Mouse (Mus musculus) T-cell, adult 2 months (primary cell): Measurements from ENCODE around the gene Trpm5.

ENCODE experiments used
- DNase-seq: peaks from one replicate; pipeline ENCODE4 v3.0.0; 2022; ENCODE audit warnings: low spot score

The Trpm5 gene

DNA sequence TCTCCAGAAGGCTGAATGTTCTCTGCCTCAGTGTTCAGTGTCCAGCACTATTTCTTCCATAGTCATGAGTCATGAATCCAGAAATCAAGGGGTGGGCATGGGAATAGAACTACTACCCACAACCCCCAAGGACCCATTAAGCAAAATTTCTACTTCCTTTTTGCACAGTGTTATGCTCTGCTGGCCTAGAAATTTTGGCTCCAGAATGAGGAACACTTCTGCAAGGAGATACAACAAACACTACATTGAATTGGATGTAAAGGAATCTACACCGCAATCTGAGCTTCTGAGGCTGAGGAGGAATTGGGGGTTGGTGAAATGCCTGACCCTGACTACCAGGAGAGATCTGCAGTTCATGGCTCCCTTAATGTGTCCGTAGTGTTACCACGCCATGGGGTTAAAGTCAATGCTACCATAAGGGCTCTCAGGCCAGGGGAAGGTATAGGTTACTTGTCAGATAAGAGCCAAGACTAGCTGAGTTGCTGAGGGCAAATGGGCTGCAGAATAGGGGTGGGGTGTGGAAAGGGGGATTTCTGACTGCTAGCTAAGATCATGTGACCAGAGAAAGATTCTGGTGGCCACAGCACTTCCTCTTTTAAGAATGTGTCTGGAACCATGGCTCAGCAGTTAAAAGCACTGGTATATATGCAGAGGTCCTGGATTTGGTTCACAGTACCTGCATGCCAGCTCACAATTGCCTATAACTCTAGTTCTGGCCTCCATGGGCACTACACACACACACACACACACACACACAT, 56.1 kb downstream of the Trpm5 start:
- no peak for DNase-seq

DNA sequence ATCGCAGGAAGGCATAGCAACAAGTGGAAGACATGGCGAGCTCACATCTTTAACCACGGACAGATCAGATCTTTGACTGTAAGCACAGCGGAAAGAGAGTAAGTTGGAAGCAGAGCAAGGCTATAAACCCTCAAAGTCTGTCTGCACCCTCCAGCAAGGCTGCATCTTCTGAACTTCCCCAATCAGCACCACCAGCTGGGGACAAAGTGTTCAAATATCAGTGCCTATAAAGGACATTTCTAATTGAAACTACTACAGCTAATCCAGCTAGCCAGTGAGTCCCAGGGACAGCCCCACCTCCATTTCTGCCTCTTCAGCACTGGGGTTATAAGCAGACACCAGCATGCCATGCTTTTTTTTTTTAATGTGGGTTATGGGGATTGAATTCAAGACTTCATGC, 57.1 kb downstream of the Trpm5 start:
- DNase-seq, result no peak

DNA sequence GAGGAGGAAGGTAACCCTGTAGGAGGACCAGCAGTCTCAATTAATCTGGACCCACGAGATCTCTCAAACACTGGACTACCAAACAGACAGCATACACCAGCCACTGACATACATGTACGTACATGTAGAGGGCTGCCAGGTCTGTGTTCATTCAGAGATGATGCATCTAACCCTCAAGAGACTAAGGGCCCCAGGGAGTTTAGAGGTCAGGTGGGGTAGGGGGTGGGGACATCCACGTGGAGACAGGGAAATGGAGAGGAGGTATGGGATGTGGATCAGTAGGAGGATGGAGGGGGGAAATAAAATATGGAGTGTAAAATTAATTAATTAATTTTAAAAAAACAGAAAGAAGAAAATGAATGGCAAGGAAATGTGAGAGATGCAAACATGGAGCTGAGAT, 57.7 kb downstream of the Trpm5 start:
- no peak for DNase-seq

DNA sequence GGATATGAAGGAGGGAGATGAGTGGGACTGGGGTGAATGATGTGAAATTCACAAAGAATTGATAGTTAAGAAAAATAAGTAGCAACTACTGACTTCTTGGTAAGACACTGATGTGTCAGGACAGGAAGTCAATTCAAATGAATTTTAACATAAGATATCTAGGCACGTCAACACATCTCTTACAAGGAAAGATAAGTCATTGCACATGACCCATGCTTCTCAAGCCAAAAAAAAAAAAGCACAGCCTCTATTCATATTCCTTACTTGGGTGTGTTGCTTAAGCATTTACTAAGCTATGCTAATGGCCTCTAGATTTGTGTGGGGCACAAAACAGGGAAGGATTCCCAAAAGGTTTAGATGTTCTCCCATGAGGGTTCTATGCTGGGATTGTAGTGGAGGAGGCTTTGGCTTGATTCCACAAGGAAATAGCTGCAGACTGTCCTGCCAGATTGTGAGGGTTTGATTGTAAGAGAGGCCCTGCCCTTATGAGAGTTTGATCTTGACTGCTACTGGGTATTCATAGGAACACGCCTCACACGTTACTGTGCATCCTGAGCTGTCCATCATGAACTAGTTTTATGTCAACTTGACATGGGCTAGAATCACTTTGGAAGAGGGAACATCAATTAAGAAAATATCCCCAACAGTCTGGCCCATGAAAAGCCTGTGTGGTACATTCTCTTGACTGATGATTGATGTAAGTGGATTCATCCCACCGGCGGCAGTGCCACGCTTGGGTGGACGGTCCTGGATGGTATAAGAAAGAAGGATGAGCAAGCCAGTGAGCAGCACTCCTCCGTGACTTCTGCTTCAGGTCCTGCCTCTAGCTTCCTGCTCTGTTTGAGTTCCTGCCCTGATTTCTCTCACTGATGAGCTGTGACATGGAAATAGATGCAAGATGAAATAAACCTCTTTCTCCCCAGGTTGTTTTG, 59.7 kb downstream of the Trpm5 start:
- DNase-seq, result no peak

DNA sequence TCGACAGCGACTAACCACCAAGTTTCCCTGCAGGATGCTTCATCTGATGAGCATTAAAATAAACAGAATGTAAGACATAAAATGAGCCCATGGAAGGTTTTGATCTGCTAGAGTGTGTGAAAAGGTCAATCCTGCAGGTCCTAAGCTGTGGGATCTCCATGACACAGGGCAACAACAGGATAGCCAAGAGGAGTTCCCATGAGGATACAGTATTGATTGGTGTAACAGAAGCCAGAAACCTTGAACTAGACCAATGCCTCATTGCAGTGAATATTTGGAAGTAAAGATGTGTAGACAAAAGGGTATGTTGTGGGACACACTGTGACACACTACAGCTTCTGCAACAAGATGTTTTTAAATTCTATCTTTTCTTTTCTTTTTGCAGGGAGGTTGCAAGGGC, 60.3 kb downstream of the Trpm5 start:
- no peak for DNase-seq

DNA sequence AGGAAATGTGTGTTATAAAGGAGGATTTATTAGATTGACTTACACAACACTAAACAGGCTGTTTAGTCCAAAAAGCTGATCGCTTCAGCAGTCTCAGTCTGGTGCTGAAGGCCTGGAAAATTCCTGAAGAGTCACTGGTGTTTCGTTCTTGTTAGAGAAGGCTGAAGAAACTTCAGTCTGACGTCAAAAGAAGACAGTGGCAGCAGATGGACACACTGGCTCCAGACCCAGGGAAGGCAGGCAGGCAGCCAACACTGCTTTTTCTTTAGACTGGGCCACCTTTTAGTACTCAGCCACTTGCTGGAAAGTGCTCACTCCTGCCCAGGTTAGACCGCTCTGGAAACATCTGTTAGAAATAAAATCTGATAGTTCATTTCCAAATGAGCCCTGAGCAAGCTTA, 60.9 kb downstream of the Trpm5 start:
- no peak for DNase-seq

DNA sequence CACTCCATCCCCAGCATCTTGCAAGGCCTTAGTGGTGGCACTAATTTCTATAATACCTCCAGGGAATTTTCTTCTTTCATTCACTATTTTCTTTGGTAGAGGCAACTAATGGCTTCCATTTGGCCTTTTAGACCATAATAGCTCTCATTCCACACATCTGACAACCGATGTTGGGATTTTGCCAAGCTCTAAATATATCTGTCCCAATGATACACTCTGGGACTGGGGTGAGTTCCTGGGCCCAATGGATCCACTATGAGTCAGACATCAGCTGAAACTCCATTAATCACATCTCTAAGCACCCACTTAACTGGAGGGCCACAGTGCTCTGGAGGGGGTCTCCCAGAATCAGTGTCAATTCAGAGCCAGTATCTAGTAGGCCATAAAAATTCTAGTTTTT, 62.6 kb downstream of the Trpm5 start:
- DNase-seq, result no peak

DNA sequence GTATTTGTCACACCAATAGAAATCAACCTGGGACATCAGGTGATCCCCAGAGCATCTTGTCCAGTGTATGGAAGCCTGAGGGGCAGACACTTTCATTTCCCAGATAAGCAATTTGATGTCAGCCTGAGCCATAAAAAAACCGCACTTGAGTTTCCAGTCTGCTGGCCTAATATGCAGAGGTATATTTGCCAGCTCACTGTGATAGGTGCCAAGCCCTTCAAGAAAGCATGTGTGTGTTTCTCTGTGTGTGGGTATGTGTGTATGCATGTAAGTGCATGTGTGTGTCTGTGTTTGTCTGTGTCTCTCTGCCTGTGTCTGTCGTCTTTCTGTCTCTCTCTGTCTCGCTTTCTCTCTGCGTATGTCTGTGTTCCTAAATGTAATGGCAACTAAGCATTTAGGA, 67.2 kb downstream of the Trpm5 start:
- DNase-seq, result no peak

DNA sequence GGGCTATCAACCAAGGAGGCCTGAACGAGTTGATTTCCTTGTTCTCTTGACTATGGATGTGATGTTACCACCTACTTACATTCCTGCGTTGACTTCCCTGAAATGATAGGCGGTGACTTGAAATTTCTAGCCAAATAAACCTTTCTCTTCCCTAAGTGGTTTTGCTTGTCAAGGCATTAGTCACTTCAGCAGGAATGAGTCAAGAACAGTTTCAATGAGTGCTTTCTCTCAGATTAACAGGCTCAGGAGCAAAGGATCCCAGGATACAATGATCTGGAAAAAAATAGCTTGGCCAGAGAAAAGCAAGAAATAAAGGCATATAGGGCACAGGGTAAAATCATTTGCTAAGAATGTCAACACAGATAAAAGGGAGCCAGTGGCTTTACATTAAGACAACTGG, 68.9 kb downstream of the Trpm5 start:
- DNase-seq, result no peak

DNA sequence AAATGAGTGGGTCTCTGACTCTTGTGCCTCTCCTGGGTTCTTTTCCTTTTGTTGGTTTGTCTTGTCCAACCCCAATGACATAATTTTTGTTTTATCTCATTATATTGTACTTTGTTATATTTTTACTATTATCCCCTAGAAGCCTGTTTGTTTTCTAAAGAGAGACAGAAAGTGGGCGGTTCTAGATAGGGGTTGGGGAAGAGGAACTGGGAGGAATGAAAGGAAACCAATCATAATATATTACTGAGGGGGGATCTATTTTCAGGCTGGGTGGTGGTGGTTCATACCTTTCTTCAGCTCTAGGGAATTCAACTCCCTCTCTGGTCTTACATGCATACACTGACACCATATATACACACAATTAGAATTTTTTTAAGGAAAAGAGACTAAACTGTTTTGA, 70.1 kb downstream of the Trpm5 start:
- DNase-seq, result no peak

DNA sequence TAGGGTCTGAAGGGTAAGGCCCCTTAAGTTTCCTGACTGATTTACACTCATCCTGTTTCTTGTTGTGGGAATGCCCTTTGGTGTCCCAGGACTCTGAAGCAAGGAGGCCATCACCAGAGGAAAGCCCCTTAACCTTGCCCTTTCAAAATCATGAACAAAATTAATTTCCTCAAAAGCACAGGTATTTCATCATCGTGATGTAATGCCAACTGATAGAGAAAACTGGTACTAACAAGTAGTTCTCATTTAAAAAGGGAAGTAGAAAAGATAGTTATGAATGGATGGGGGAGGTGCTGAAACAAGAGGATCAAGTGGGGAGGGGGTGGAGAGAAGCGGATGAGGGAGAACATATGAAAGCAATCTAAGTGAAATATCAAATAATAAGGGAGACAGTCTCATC, 70.9 kb downstream of the Trpm5 start:
- DNase-seq, result no peak

DNA sequence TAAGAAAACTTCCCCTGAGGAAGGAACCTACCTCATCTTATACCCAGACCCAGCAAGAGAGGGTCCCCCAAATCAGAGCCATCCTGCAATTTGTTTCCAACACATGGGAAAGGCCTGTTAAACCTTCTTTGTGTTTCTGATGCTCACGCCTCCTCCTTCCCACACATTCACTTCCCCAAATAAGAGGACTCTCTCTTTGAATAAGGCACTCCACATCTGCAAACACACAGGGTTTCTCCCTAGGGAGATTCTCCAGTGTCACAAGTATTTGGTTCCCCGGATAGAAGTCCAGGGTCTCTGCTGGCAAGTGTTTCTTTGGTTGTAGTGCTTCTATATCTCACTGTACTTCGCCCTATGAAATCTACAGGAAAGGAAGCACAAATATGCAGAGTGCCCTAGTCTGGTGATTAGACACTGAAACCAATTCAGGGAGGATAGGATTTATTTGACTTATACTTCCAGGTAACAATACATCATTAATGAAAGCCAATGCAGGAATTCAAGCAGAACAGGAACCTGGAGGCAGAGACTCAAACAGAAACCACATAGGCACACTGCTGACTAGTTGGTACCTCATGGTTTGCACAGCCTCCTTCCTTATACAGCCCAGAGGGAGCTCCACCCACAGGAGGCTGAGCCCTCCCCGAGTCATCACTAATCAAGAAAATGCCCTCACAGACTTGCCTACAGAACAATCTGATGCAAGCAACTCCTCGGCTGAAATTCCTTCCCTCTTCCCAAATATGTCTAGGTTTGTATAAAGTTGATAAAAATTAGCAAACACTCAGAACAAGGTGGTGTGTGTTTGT, 72.9 kb downstream of the Trpm5 start:
- DNase-seq, result no peak

DNA sequence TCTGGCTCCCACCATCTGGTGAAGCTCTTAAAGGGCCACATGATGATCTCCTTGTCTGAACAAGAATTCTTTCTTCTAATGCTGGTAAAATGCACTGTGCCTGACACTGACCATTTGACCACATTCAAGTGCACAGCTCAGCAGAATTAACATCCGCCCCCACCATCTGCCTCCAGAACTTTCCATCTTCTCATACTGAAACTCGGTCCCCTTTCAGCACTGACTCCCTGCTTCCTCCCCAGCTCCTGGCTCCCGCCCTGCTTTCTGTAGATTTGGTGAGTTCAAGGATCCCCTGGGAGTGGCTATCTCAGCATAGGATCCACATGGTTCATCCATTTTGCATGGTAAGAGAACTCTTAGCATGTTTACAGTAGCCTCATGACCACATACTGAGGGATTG, 73.7 kb downstream of the Trpm5 start:
- DNase-seq, result no peak

DNA sequence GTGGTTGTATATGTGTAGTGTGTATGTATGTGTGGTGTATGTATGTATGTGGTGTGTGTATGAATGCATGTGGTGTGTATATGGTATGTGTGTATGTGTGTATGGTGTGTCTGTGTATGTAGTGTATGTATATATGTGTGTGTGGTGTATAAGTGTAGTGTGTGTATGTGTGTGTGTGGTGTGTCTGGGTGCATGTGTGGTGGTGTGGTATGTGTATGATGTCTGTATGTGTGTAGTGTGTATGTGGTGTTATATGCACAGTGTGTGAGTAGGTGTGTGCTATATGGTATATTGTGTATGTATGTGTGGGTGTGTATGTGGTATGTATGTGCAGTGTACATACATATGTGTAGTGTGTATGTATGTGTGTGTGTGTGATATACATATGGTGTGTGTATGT, 74.4 kb downstream of the Trpm5 start:
- no peak for DNase-seq
